Mouse (Mus musculus) MEL (cell line): ENCODE measurements around the gene Ino80b.

ENCODE experiments used
- CTCF ChIP-seq, 3 experiments: IDR thresholded peaks in 2 of 3; conservative IDR thresholded peaks in 1 of 3; 2 replicates each; pipeline ENCODE4 v1.5.1; 2011 to 2012; ENCODE audit warnings: low read length in 3 of 3, low read depth in 2 of 3, mild to moderate bottlenecking in 2 of 3, improper control_type of control experiment in 1 of 3, inconsistent platforms in 1 of 3, mixed read lengths in 1 of 3, moderate library complexity in 1 of 3; ENCODE audit not compliant: control insufficient read depth in 1 of 3, insufficient read depth in 1 of 3, poor library complexity in 1 of 3, severe bottlenecking in 1 of 3
- ELF1 ChIP-seq: IDR thresholded peaks from 2 replicates; pipeline ENCODE4 v1.6.1; 2014; ENCODE audit warnings: low read depth, mild to moderate bottlenecking, inconsistent platforms, low read length, improper control_type of control experiment, moderate library complexity
- EP300 ChIP-seq, 2 experiments: IDR thresholded peaks; 2 replicates each; pipeline ENCODE4 v1.6.1; 2011; ENCODE audit warnings: improper control_type of control experiment in 2 of 2, low read length in 2 of 2, low read depth in 1 of 2, mild to moderate bottlenecking in 1 of 2
- GATA1 ChIP-seq: IDR thresholded peaks from 2 replicates; pipeline ENCODE4 v1.6.1; 2011; ENCODE audit warnings: low read depth, low read length, improper control_type of control experiment
- MAZ ChIP-seq: IDR thresholded peaks from 2 replicates; pipeline ENCODE4 v1.6.1; 2012; ENCODE audit warnings: low read depth, mild to moderate bottlenecking, inconsistent platforms, low read length, improper control_type of control experiment
- POLR2A ChIP-seq, 2 experiments: IDR thresholded peaks; 2 replicates each; pipeline ENCODE4 v1.6.1; 2011 to 2012; ENCODE audit warnings: low read length in 2 of 2, mild to moderate bottlenecking in 2 of 2, control low read depth in 1 of 2, improper control_type of control experiment in 1 of 2, low read depth in 1 of 2, moderate library complexity in 1 of 2; ENCODE audit not compliant: control insufficient read depth in 1 of 2, insufficient read depth in 1 of 2, poor library complexity in 1 of 2
- SMC3 ChIP-seq: IDR thresholded peaks from 2 replicates; pipeline ENCODE4 v1.6.1; 2011; ENCODE audit warnings: low read depth, low read length, improper control_type of control experiment

DNA sequence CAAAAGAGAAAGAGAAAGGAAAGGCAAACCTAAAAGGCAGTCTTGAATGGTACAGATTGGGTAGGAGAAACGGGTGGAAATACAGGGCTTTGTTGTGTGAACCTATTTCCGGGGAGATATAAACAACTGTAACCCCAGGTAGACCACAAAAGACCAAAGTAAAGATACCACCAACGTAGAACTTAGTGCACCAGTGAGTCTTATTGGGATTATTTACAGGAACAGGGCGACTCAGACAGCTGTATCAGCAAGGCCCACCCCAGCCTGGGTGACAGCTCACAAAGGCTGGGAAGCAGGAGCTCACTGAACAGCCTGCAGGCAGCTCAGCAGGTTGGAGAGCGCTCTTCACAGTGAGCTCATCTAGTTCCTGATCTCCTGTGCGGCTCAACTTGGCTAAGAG lies 29.3 kb downstream of the Ino80b start:
- TF ChIP-seq CTCF (IDR thresholded peaks at IDR 0.05 in 2 of 3, conservative IDR thresholded peaks at IDR 0.05 in 1 of 3; ENCODE audit: control insufficient read depth in 1 of 3, insufficient read depth in 1 of 3, low read depth in 2 of 3, low read length in 3 of 3, poor library complexity in 1 of 3, severe bottlenecking in 1 of 3) (no peak), GATA1 (no peak), EP300 (IDR thresholded peaks at IDR 0.05; ENCODE audit: low read depth in 1 of 2, low read length in 2 of 2) (no peak), MAZ (no peak), SMC3 (no peak), ELF1 (no peak), POLR2A (IDR thresholded peaks at IDR 0.05; ENCODE audit: control insufficient read depth in 1 of 2, insufficient read depth in 1 of 2, low read depth in 1 of 2, low read length in 2 of 2, poor library complexity in 1 of 2) (no peak)
